Mouse (Mus musculus): ENCODE data around the gene Rps2. TPM values are rescaled to one million over a fixed set of nuclear protein-coding genes. Genes with fewer than 3 reads are reported as not detected.
A peak's percentile ranks its signal among the peaks of the same experiment; 100 is the strongest.

The Rps2 gene
- polyA plus RNA-seq, 1 experiment from 2014 or later = 776 TPM

GRCm38 (mm10) chr17:24722220-24722924 lies 4.5 kb downstream of the Rps2 start:
- Histone ChIP-seq H3K9ac (ENCODE audit: low read depth, low read length) (peak overlapping the region; percentile 5; the same call in 1 of the 2 replicates), H3K4me1 (replicated peaks; ENCODE audit: control insufficient read depth, insufficient read depth, low read length) (0 out of 2 replicates have a peak, but pooled peaks cover 3% of the 10 kb centered on the region), H3K9me3 (ENCODE audit: control insufficient read depth) (no peaks in the 10 kb centered on the region), H3K27me3 (replicated peaks; ENCODE audit: control insufficient read depth, insufficient read depth, low read length) (no peaks in the 10 kb centered on the region; the same call in 1 of the 2 replicates), H3K27ac (ENCODE audit: low read depth, low read length) (peak overlapping the region; percentile 28; the same call in 1 of the 2 replicates), H3K36me3 (ENCODE audit: control insufficient read depth, insufficient read depth) (peaks cover 11% of the 10 kb centered on the region), H3K4me2 (replicated peaks; ENCODE audit: low read depth) (peak overlapping the region; percentile 82), H3K4me3 (ENCODE audit: low read depth, low read length) (0 out of 2 replicates have a peak overlapping the region, but pooled peaks have one; percentile 7)
- no peak for TF ChIP-seq CTCF (IDR thresholded peaks at IDR 0.05; ENCODE audit: low read depth)
- no peak for ATAC-seq
- 20% methylated on average over 13 of the region's 13 CpGs for WGBS

- Histone ChIP-seq H3K9ac (ENCODE audit: low read depth, low read length) (peak overlapping the region; percentile 81), H3K4me3 (ENCODE audit: low read depth, low read length) (peak overlapping the region; percentile 82), H3K27ac (ENCODE audit: low read depth, low read length) (peak overlapping the region; percentile 82; the same call in 1 of the 2 replicates), H3K27me3 (replicated peaks; ENCODE audit: control insufficient read depth, insufficient read depth, low read length) (peaks cover 3% of the 10 kb centered on the region; the same call in 1 of the 2 replicates), H3K4me2 (replicated peaks; ENCODE audit: low read depth) (peak overlapping the region; percentile 82), H3K9me3 (ENCODE audit: control insufficient read depth) (no peaks in the 10 kb centered on the region), H3K4me1 (replicated peaks; ENCODE audit: control insufficient read depth, insufficient read depth, low read length) (0 out of 2 replicates have a peak, but pooled peaks cover 3% of the 10 kb centered on the region), H3K36me3 (ENCODE audit: control insufficient read depth, insufficient read depth) (peaks cover 11% of the 10 kb centered on the region)
- WGBS = under 1% methylated on average over 12 of the region's 12 CpGs
- ATAC-seq = no peak
- TF ChIP-seq CTCF (IDR thresholded peaks at IDR 0.05; ENCODE audit: low read depth) = no peak
Observed at GRCm38 (mm10) chr17:24723122-24723880, 5.4 kb downstream of the Rps2 start.

- Histone ChIP-seq H3K4me1 (replicated peaks; ENCODE audit: control insufficient read depth, insufficient read depth, low read length) (0 out of 2 replicates have a peak, but pooled peaks cover 3% of the 10 kb centered on the region), H3K4me3 (ENCODE audit: low read depth, low read length) (peak overlapping the region; percentile 82), H3K27ac (ENCODE audit: low read depth, low read length) (peak overlapping the region; percentile 82), H3K36me3 (ENCODE audit: control insufficient read depth, insufficient read depth) (peaks cover 11% of the 10 kb centered on the region), H3K4me2 (replicated peaks; ENCODE audit: low read depth) (peak overlapping the region; percentile 82), H3K9ac (ENCODE audit: low read depth, low read length) (peak overlapping the region; percentile 81), H3K9me3 (ENCODE audit: control insufficient read depth) (no peaks in the 10 kb centered on the region), H3K27me3 (replicated peaks; ENCODE audit: control insufficient read depth, insufficient read depth, low read length) (peaks cover 3% of the 10 kb centered on the region; the same call in 1 of the 2 replicates)
- ATAC-seq = peak; percentile 4; the same call in 1 of the 2 replicates
- under 1% methylated on average over 15 of the region's 15 CpGs for WGBS
- TF ChIP-seq CTCF (IDR thresholded peaks at IDR 0.05; ENCODE audit: low read depth) = no peak
Observed at GRCm38 (mm10) chr17:24723881-24724180, 5.9 kb downstream of the Rps2 start.

GRCm38 (mm10) chr17:24724184-24724583 lies 6.3 kb downstream of the Rps2 start, which contains the start of gene Ndufb10:
TSS of gene Ndufb10 (minus strand) at chr17:24724478.
- Histone ChIP-seq H3K27ac (ENCODE audit: low read depth, low read length) (peak within 1 kb of the TSS; percentile 82), H3K36me3 (ENCODE audit: control insufficient read depth, insufficient read depth) (peaks cover 11% of the 10 kb centered on the region), H3K27me3 (replicated peaks; ENCODE audit: control insufficient read depth, insufficient read depth, low read length) (peaks cover 3% of the 10 kb centered on the region; the same call in 1 of the 2 replicates), H3K9ac (ENCODE audit: low read depth, low read length) (peak within 1 kb of the TSS; percentile 81), H3K4me2 (replicated peaks; ENCODE audit: low read depth) (peak within 1 kb of the TSS; percentile 82), H3K4me3 (ENCODE audit: low read depth, low read length) (peak within 1 kb of the TSS; percentile 82), H3K4me1 (replicated peaks; ENCODE audit: control insufficient read depth, insufficient read depth, low read length) (0 out of 2 replicates have a peak, but pooled peaks cover 3% of the 10 kb centered on the region), H3K9me3 (ENCODE audit: control insufficient read depth) (no peaks in the 10 kb centered on the region)
- ATAC-seq = peak; percentile 50
- WGBS = under 1% methylated on average over 30 of the region's 30 CpGs
- TF ChIP-seq CTCF (IDR thresholded peaks at IDR 0.05; ENCODE audit: low read depth) = peak; percentile 100

- peaks cover 3% of the 10 kb centered on the region; the same call in 1 of the 2 replicates for H3K27me3 ChIP-seq (replicated peaks; ENCODE audit: control insufficient read depth, insufficient read depth, low read length)
- 73% methylated on average over 3 of the region's 3 CpGs for WGBS
- no peak for ATAC-seq
- no peaks in the 10 kb centered on the region for H3K9me3 ChIP-seq (ENCODE audit: control insufficient read depth)
- H3K4me2 ChIP-seq (replicated peaks; ENCODE audit: low read depth) = no peak overlapping the region
- H3K4me3 ChIP-seq (ENCODE audit: low read depth, low read length) = no peak overlapping the region
- H3K9ac ChIP-seq (ENCODE audit: low read depth, low read length) = no peak overlapping the region
- peaks cover 11% of the 10 kb centered on the region for H3K36me3 ChIP-seq (ENCODE audit: control insufficient read depth, insufficient read depth)
- H3K27ac ChIP-seq (ENCODE audit: low read depth, low read length) = no peak overlapping the region
- H3K4me1 ChIP-seq (replicated peaks; ENCODE audit: control insufficient read depth, insufficient read depth, low read length) = 0 out of 2 replicates have a peak, but pooled peaks cover 3% of the 10 kb centered on the region
- peak; percentile 40 for TF ChIP-seq CTCF (IDR thresholded peaks at IDR 0.05; ENCODE audit: low read depth)
Observed at GRCm38 (mm10) chr17:24725637-24726390, 7.9 kb downstream of the Rps2 start.
